Mouse (Mus musculus): ENCODE measurements around the gene Gm45808. TPM values are rescaled to one million over a fixed set of nuclear protein-coding genes. Genes with fewer than 3 reads are reported as not detected.

The Gm45808 gene
- total RNA-seq, 2 experiments from 2014 or later = 0.73 TPM; not detected in 1

GRCm38 (mm10) chr7:45458748-45459563 is 27.7 kb downstream of the Gm45808 start:
- peak; percentile 70 to 80 for DNase-seq (ENCODE audit: low spot score in 2 of 2)
- intact Hi-C loops (cut with DNase I) = no loop called here

GRCm38 (mm10) chr7:45457204-45458060 is 29.2 kb downstream of the Gm45808 start:
- intact Hi-C loops (cut with DNase I) = no loop called here
- peak in 1 of 2 experiments; percentile 55 for DNase-seq (ENCODE audit: low spot score in 2 of 2)

GRCm38 (mm10) chr7:45456721-45457203 is 29.8 kb downstream of the Gm45808 start:
- intact Hi-C loops (cut with DNase I) = no loop called here

GRCm38 (mm10) chr7:45455932-45456696 is 30.5 kb downstream of the Gm45808 start:
- no peak for DNase-seq (ENCODE audit: low spot score in 2 of 2)
- intact Hi-C loops (cut with DNase I) = no loop called here

More at GRCm38 (mm10) chr7:45456721-45457203, 29.8 kb downstream of the Gm45808 start:
- no peak for DNase-seq (ENCODE audit: low spot score in 2 of 2)

GRCm38 (mm10) chr7:45454971-45455370 is 31.6 kb downstream of the Gm45808 start:
- no peak for DNase-seq (ENCODE audit: low spot score in 2 of 2)
- intact Hi-C loops (cut with DNase I) = loop anchor here (5.0 kb wide), 1 partner anchor 107 kb away; no protein-coding TSS in a partner anchor

DNA sequence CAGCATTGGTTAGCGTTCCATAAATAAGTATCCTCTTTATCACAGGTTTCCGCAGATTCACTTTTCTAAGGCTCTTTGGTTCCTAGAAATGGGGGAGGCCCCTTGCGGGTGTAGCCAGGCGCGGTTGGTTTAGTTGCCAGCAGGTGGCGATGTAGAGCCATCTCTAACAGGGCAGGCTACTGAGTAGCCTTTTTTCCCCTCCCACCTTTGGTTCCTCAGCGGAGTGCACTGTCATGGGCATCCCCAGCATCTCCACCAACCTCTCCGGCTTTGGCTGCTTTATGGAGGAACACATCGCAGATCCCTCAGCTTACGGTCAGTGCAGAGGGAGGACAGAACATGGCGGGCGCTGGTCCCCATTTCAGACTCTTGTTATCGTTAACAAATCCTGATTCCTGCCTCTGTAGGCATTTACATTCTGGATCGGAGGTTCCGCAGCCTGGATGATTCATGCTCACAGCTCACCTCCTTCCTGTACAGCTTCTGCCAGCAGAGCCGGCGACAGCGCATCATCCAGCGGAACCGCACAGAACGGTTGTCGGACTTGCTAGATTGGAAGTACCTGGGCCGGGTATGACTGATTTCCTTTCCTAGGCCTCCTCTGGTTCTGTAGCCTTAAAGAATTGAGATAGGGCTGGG is 35.1 kb downstream of the Gm45808 start:
- intact Hi-C loops (cut with DNase I) = loop anchor here (5.0 kb wide), 1 partner anchor 111 kb away; no protein-coding TSS in a partner anchor
- DNase-seq (ENCODE audit: low spot score in 2 of 2) = peak; percentile 87 to 93

GRCm38 (mm10) chr7:45449974-45450373 is 36.6 kb downstream of the Gm45808 start:
- intact Hi-C loops (cut with DNase I) = loop anchor here (5.0 kb wide), 1 partner anchor 112 kb away; no protein-coding TSS in a partner anchor

GRCm38 (mm10) chr7:45447325-45447990 is 39.2 kb downstream of the Gm45808 start:
- intact Hi-C loops (cut with DNase I) = no loop called here
- DNase-seq (ENCODE audit: low spot score in 2 of 2) = no peak

More at GRCm38 (mm10) chr7:45449974-45450373, 36.6 kb downstream of the Gm45808 start:
- DNase-seq (ENCODE audit: low spot score in 2 of 2) = no peak

- no peak for DNase-seq (ENCODE audit: low spot score in 2 of 2)
- intact Hi-C loops (cut with DNase I) = no loop called here
Measured at GRCm38 (mm10) chr7:45446589-45446988, 40.0 kb downstream of the Gm45808 start.

DNA sequence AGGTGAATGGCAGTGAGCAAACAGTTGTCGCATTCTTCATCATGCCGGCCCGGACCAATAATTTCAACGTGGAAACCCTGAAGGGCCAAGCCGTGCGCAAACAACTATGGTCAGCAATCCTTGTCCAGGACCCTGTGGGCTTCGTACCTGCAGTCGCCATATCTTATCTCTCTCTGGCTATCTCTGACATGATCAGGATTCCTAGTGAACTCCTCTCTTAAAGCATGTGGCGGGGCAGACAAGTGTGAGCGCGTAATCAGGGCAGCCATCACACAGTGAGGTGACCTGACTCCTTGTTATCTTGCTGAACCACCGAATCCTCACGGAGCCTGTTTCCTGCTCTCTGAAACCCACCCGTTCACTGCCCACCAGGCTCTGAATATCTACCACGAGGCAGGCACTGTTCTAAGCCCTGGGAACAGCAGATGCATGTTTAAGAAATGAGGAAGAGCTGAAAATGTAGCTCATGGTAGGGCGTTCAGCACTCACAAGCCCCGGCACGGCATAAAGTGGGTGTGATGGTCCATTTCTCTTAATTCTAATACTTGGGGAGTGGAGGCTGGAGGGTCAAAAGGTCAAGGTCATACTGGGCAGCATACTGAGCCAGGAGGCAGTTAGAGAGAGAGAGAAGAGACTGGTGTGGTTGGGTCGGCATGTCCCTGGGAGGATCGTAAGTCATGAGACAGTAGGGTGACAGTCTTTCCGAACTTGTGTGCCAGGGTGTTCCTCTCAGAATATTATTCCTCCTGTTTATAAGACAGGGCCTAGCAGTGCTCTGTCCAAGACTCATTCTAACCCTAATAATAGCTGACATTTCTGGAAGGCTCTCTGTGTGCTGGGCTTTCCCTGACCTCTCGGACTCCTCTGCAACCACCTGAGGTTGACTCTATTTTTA is 42.8 kb downstream of the Gm45808 start:
- no peak for DNase-seq (ENCODE audit: low spot score in 2 of 2)
- intact Hi-C loops (cut with DNase I) = no loop called here

- DNase-seq (ENCODE audit: low spot score in 2 of 2) = no peak
- intact Hi-C loops (cut with DNase I) = no loop called here
Measured at GRCm38 (mm10) chr7:45437521-45438276, 48.9 kb downstream of the Gm45808 start, which contains the start of gene Ruvbl2. Ruvbl2 (minus strand) TSS chr7:45438096.

DNA sequence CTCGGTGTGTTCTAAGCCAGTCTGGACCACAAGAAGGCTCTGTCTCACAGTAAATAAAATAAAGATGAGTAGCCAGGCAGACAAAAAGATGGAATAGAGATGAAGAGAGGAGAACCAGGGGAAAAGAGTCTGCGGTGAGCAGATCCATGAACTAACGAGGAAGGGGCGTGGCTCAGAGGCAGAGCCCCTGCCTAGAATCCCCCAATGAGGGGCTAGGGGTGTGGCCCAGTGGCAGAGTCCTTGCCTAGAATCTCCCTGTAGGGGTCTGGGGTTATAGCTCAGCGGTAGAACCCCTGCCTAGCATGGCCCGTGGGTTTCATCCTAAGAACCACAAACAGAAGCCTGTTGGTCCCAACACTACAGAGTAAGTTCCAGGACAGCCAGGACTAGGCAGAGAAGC is 49.6 kb downstream of the Gm45808 start:
- intact Hi-C loops (cut with DNase I) = no loop called here
- no peak for DNase-seq (ENCODE audit: low spot score in 2 of 2)

- DNase-seq (ENCODE audit: low spot score in 2 of 2) = no peak
- intact Hi-C loops (cut with DNase I) = no loop called here
Measured at GRCm38 (mm10) chr7:45436444-45436843, 50.2 kb downstream of the Gm45808 start.

GRCm38 (mm10) chr7:45435038-45435437 is 51.6 kb downstream of the Gm45808 start:
- peak in 1 of 2 experiments; percentile 16 for DNase-seq (ENCODE audit: low spot score in 2 of 2)
- intact Hi-C loops (cut with DNase I) = loop anchor here (2.0 kb wide), 1 partner anchor 30 kb away; the partner anchor contains the start of gene Kcna7

DNA sequence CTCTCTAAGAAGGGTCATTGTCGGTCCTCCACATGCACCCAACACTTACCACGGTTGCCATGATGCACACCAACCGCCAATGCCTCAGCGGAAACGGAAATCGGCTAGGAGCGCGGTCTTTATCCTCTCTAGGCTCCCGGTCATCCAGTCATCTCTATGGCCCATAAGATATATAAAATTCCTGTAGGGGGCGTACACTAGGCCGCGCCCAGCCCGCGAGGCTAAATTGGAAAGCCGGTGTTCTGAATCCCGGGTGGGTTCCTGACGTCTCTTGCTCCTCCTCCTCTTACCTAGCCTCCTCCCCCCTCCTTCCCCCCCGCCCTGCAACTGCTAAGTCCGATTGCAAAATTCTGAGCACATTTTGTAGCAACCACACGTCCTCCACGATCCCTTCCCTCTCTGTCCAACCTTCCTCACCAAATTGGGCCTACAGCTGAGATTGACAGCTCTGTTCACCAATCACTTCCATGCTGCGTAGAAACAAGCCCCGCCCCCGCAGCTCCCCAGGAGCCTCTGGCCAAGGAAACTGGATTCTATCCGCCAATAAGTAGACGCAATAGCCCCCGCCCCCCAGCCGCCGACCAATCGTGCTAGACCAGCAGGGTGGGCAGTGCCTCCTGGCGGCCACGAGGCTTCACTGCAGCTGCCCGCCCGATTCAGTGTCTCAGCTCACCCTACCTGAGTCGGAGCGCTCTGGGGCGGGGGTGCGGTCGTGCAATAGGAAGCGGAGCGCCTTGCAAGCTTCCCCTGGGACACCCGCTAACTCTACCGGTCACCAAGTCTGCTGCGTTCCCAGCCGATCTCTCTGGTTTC is 52.2 kb downstream of the Gm45808 start, which contains the start of gene Gys1:
TSS of gene Gys1 (plus strand) at position 642 of the 813 bp plus-strand sequence.
- peak; percentile 100 for DNase-seq (ENCODE audit: low spot score in 2 of 2)
- intact Hi-C loops (cut with DNase I) = loop anchor here (2.0 kb wide), 1 partner anchor 30 kb away; the partner anchor contains the start of gene Kcna7

All from left cerebral cortex, postnatal 25 days (tissue).